Mouse (Mus musculus): Measurements from ENCODE around the gene Zswim3. TPM values are rescaled to one million over a fixed set of nuclear protein-coding genes. Genes with fewer than 3 reads are reported as not detected.

Gene Zswim3
- total and polyA plus RNA-seq, 3 experiments = 4.7 to 5.9 TPM; not detected in 1

GRCm38 (mm10) chr2:164822636-164823165 is 17.8 kb downstream of the Zswim3 start, which contains the start of gene Zswim1:
Gene Zswim1 (plus strand): TSS chr2:164822686.
- Histone ChIP-seq H3K4me3 (ENCODE audit: control insufficient read depth in 1 of 2, insufficient read depth in 1 of 2, low read depth in 2 of 2, low read length in 2 of 2) (peak within 1 kb of the TSS; percentile 77 to 80), H3K27me3 (ENCODE audit: control insufficient read depth in 1 of 2, insufficient read depth in 2 of 2, low read length in 2 of 2) (no peaks in the 10 kb centered on the region), H3K36me3 (ENCODE audit: control insufficient read depth in 1 of 2, insufficient read depth in 2 of 2, low read length in 2 of 2) (peaks cover 0 to 20% of the 10 kb centered on the region in 2 experiments; a peak in 2 of 4 replicates), H3K27ac (ENCODE audit: control insufficient read depth, low read depth, low read length) (peak within 1 kb of the TSS; percentile 59), H3K79me2 (ENCODE audit: control insufficient read depth, insufficient read depth, low read length, poor library complexity) (peaks cover 4% of the 10 kb centered on the region), H3K9ac (ENCODE audit: control insufficient read depth, low read depth, low read length, poor library complexity, severe bottlenecking) (peak within 1 kb of the TSS; percentile 73), H3K4me1 (ENCODE audit: control insufficient read depth in 1 of 2, insufficient read depth in 2 of 2, low read length in 2 of 2) (peaks cover 2 to 27% of the 10 kb centered on the region in 2 experiments; a peak in 3 of 4 replicates), H3K9me3 (replicated peaks; ENCODE audit: insufficient read depth, low read length) (no peaks in the 10 kb centered on the region)
- peak; percentile 98 for DNase-seq (ENCODE audit: low read depth, low spot score)
- no peak for TF ChIP-seq MAFK (IDR thresholded peaks at IDR 0.05; ENCODE audit: borderline replicate concordance, low read depth, low read length)
- peak; percentile 61 for TF ChIP-seq TCF12 (IDR thresholded peaks at IDR 0.05; ENCODE audit: low read depth, low read length)
- TF ChIP-seq POLR2AphosphoS5 (IDR thresholded peaks at IDR 0.05; ENCODE audit: borderline replicate concordance, low read depth, low read length) = no peak
- peak; percentile 20; the same call in 1 of the 2 replicates for TF ChIP-seq MAX (IDR thresholded peaks at IDR 0.05; ENCODE audit: low read length)
- no peak for TF ChIP-seq JUND (IDR thresholded peaks at IDR 0.05; ENCODE audit: low read depth, low read length)
- TF ChIP-seq MXI1 (IDR thresholded peaks at IDR 0.05; ENCODE audit: low read depth, low read length) = peak; percentile 84
- no peak for TF ChIP-seq TBP (IDR thresholded peaks at IDR 0.05; ENCODE audit: low read depth, low read length)
- TF ChIP-seq HCFC1 (IDR thresholded peaks at IDR 0.05; ENCODE audit: low read depth, low read length) = peak; percentile 76
- TF ChIP-seq SIN3A (IDR thresholded peaks at IDR 0.05; ENCODE audit: low read length) = peak; percentile 64
- TF ChIP-seq ZMIZ1 (IDR thresholded peaks at IDR 0.05; ENCODE audit: low read depth, low read length) = peak; percentile 59; the same call in 1 of the 2 replicates
- TF ChIP-seq CTCF (IDR thresholded peaks at IDR 0.05 in 2 of 3, conservative IDR thresholded peaks at IDR 0.05 in 1 of 3; ENCODE audit: control insufficient read depth in 1 of 3, insufficient read depth in 1 of 3, low read depth in 2 of 3, low read length in 3 of 3, poor library complexity in 1 of 3, severe bottlenecking in 1 of 3) = no peak
- TF ChIP-seq NELFE (IDR thresholded peaks at IDR 0.05; ENCODE audit: low read depth, low read length) = peak; percentile 71; the same call in 1 of the 2 replicates
- TF ChIP-seq UBTF (IDR thresholded peaks at IDR 0.05; ENCODE audit: borderline replicate concordance, insufficient read depth, low read depth, low read length) = no peak
- peak; percentile 83 for TF ChIP-seq ELF1 (IDR thresholded peaks at IDR 0.05; ENCODE audit: low read depth, low read length)
- TF ChIP-seq CHD1 (IDR thresholded peaks at IDR 0.05; ENCODE audit: low read depth, low read length) = no peak
- peak; percentile 75 to 76; a peak in 3 of 4 replicates for TF ChIP-seq POLR2A (IDR thresholded peaks at IDR 0.05; ENCODE audit: control insufficient read depth in 1 of 2, insufficient read depth in 1 of 2, low read depth in 1 of 2, low read length in 2 of 2, poor library complexity in 1 of 2)
- TF ChIP-seq MYC (IDR thresholded peaks at IDR 0.05; ENCODE audit: low read depth, low read length) = no peak
- TF ChIP-seq RCOR1 (IDR thresholded peaks at IDR 0.05; ENCODE audit: low read depth, low read length) = peak; percentile 9; the same call in 1 of the 2 replicates
- no peak for TF ChIP-seq MYB (IDR thresholded peaks at IDR 0.05; ENCODE audit: low read depth, low read length)
- TF ChIP-seq POLR2AphosphoS2 (IDR thresholded peaks at IDR 0.05; ENCODE audit: low read length) = peak; percentile 83; the same call in 1 of the 2 replicates
- TF ChIP-seq MAZ (IDR thresholded peaks at IDR 0.05; ENCODE audit: low read depth, low read length) = no peak
- peak; percentile 58 for TF ChIP-seq CHD2 (IDR thresholded peaks at IDR 0.05; ENCODE audit: low read length)
- no peak for TF ChIP-seq ZNF384 (IDR thresholded peaks at IDR 0.05; ENCODE audit: low read depth, low read length)

Measured in MEL (cell line).